Mouse (Mus musculus) liver, adult 2 months (tissue): ENCODE measurements around the gene Man1c1. TPM values are rescaled to one million over a fixed set of nuclear protein-coding genes. Genes with fewer than 3 reads are reported as not detected.

Experiments used
- DNase-seq: peaks from one replicate; pipeline ENCODE4 v3.0.0-alpha.2; 2011; ENCODE audit warnings: low read depth, low spot score; ENCODE audit errors: extremely low read depth
- H3K27ac ChIP-seq: fragments of 200-500 bp; replicated peaks from 2 replicates; pipeline ENCODE4 v1.5.1; 2012; ENCODE audit warnings: low read depth, mild to moderate bottlenecking, control low read depth, inconsistent platforms, low read length; ENCODE audit not compliant: insufficient read depth
- H3K27me3 ChIP-seq: fragments of 200-500 bp; 2 replicates; pipeline ENCODE4 v1.6.1; 2012; ENCODE audit warnings: mild to moderate bottlenecking, moderate library complexity, low read length, inconsistent platforms; ENCODE audit not compliant: control insufficient read depth, insufficient read depth
- H3K36me3 ChIP-seq: fragments of 200-500 bp; 2 replicates; pipeline ENCODE4 v1.6.1; 2012; ENCODE audit warnings: low read length, inconsistent platforms; ENCODE audit not compliant: control insufficient read depth, insufficient read depth
- H3K4me1 ChIP-seq: fragments of 200-500 bp; 2 replicates; pipeline ENCODE4 v1.6.1; 2011; ENCODE audit warnings: low read length; ENCODE audit not compliant: control insufficient read depth, insufficient read depth
- H3K4me3 ChIP-seq: fragments of 200-500 bp; 2 replicates; pipeline ENCODE4 v1.5.1; 2011; ENCODE audit warnings: low read depth, mild to moderate bottlenecking, control low read depth, low read length, moderate library complexity; ENCODE audit not compliant: insufficient read depth
- H3K79me2 ChIP-seq: fragments of 200-500 bp; 2 replicates; pipeline ENCODE4 v1.6.1; 2012; ENCODE audit warnings: inconsistent platforms, mild to moderate bottlenecking, low read length, moderate library complexity; ENCODE audit not compliant: control insufficient read depth, insufficient read depth
- H3K9ac ChIP-seq: fragments of 200-500 bp; 2 replicates; pipeline ENCODE4 v1.6.1; 2012; ENCODE audit warnings: low read depth, mild to moderate bottlenecking, control low read depth, inconsistent platforms, low read length
- CTCF ChIP-seq: fragments of 200-500 bp; IDR thresholded peaks from 2 replicates; pipeline ENCODE4 v1.5.1; 2011; ENCODE audit warnings: low read depth, low read length, control low read depth
- POLR2A ChIP-seq: fragments of 200-500 bp; IDR thresholded peaks from 2 replicates; pipeline ENCODE4 v1.6.1; 2011; ENCODE audit warnings: low read length, control low read depth; ENCODE audit not compliant: insufficient read depth; ENCODE audit errors: extremely low read depth
- WGBS: fragments of 180-500 bp; shearing (Covaris S2); methylation state at CpG from one replicate; pipeline ENCODE4 v1.1.7; 2018; 5-methylcytosine and 5-hydroxymethylcytosine counted together
- polyA plus RNA-seq: library from polyadenylated mRNA; depleted of rRNA; stranded (reverse); fragments of >200 nt; gene quantifications from 2 replicates; pipeline ENCODE4 v1.2.3, GENCODE M21; 2012
- total RNA-seq: library from RNA; depleted of rRNA; stranded (reverse); fragments of >200 nt; gene quantifications from 2 replicates; pipeline ENCODE4 v1.2.3, GENCODE M21; 2014

The Man1c1 gene
- total and polyA plus RNA-seq, 2 experiments: 1.1 TPM

DNA sequence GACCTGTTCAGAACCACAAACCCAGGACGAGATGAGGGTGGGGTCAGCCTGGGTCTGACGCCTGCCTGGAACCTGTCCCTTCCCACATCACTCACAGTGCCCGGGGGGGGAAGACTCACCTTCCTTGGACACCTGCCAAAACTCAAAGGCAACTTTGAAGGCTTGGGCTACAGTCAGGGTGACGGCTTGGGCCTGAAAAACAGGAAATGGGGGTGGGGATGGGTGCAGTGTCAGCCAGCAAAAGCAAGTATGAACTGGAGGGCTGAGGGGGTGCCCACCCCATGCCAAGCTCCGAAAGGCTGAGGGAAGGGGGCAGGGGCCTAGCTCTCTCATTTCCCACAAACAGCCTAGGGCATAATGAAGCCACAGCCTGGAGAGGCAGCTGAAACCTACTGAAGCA lies 46.2 kb upstream of the Man1c1 start:
- no peak for DNase-seq
- WGBS: 55% methylated on average over 5 of the region's 5 CpGs
- TF ChIP-seq CTCF: no peak
- TF ChIP-seq POLR2A: no peak
- no peak overlapping the region for H3K4me3 ChIP-seq
- peaks cover 7% of the 10 kb centered on the region; the same call in 1 of the 2 replicates for H3K36me3 ChIP-seq
- H3K9ac ChIP-seq: no peak overlapping the region
- H3K27me3 ChIP-seq: no peaks in the 10 kb centered on the region
- peaks cover under 1% of the 10 kb centered on the region; the same call in 1 of the 2 replicates for H3K4me1 ChIP-seq
- H3K79me2 ChIP-seq: no peaks in the 10 kb centered on the region
- H3K27ac ChIP-seq: no peak overlapping the region

GRCm38 (mm10) chr4:134749301-134750030 lies 45.4 kb upstream of the Man1c1 start:
- WGBS: 58% methylated on average over 21 of the region's 21 CpGs
- Histone ChIP-seq H3K4me1 (peaks cover 7% of the 10 kb centered on the region), H3K4me3 (no peak overlapping the region), H3K79me2 (no peaks in the 10 kb centered on the region), H3K27me3 (no peaks in the 10 kb centered on the region), H3K27ac (no peak overlapping the region), H3K9ac (no peak overlapping the region), H3K36me3 (peaks cover 7% of the 10 kb centered on the region; the same call in 1 of the 2 replicates)
- peak; percentile 61 for DNase-seq
- TF ChIP-seq CTCF: peak; percentile 77
- TF ChIP-seq POLR2A: no peak

DNA sequence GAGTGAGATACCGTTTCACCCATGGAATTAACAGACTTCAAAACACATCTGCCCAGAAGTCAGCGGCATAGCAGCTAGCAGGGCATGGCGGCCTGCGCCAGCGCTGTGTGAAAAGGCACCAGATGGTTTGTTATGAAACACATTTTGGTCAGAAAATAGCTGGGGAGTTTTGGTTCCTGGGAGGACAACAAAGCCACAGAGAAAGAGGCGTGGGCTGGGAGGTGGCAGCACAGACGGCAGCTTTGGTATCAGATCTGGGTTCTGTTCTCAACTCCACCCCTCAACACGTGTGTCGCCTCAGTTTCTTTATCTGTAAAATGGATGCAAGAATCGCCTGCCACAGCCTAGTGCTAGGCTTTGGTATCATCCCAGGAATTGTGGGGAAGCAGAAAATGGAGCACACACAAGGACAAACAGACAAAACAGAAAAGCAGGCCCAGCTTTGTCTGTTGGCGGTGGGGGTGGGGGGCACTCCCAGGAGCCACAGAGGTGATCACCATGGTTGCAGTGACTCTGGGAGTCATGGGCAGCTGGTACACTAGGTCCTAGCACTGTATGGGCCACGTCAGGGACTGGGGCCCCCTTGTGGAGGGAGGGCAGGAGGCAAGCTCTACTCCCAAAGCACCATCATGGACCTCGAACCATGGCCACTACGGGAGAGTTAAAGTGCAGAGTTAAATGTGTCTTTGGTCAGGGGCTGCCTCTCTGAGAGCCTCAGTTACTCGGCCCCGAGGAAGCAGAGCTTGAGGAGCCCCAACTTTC lies 42.0 kb upstream of the Man1c1 start:
- 91% methylated on average over 16 of the region's 16 CpGs for WGBS
- Histone ChIP-seq H3K4me1 (peaks cover 11% of the 10 kb centered on the region), H3K79me2 (no peaks in the 10 kb centered on the region), H3K9ac (no peak overlapping the region), H3K27me3 (no peaks in the 10 kb centered on the region), H3K27ac (no peak overlapping the region), H3K4me3 (no peak overlapping the region), H3K36me3 (peaks cover 11% of the 10 kb centered on the region; the same call in 1 of the 2 replicates)
- no peak for DNase-seq
- TF ChIP-seq CTCF (peak; percentile 56), POLR2A (no peak)

- no peak overlapping the region for H3K27ac ChIP-seq
- no peak for TF ChIP-seq POLR2A
- no peak for TF ChIP-seq CTCF
- DNase-seq: no peak
- H3K9ac ChIP-seq: no peak overlapping the region
- H3K4me3 ChIP-seq: no peak overlapping the region
- no peaks in the 10 kb centered on the region for H3K79me2 ChIP-seq
- H3K4me1 ChIP-seq: peaks cover 11% of the 10 kb centered on the region
- WGBS: 79% methylated on average over 16 of the region's 16 CpGs
- H3K36me3 ChIP-seq: peaks cover 11% of the 10 kb centered on the region; the same call in 1 of the 2 replicates
- H3K27me3 ChIP-seq: no peaks in the 10 kb centered on the region
These were observed 40.0 kb upstream of the Man1c1 start for GRCm38 (mm10) chr4:134743881-134744633.

DNA sequence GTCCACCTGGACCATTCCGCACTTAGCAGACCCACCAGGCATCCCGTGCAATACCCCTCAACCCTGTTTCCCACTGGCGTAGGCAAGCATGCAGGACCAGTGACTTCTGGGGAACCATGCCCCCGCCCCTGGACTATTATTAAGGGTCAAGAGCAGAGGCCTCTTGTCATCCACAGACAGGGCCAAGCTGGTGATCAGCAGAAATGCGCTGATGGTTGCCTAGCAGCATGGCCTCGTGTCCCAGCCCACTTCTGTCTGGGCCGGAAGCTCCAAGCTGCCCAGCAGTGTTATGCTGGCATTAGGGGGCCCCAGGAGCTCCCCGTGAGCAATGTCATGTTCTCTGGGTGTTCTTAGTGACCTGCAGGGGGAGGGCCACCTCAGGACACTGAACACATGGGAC lies 37.9 kb upstream of the Man1c1 start:
- H3K27me3 ChIP-seq: no peaks in the 10 kb centered on the region
- H3K27ac ChIP-seq: no peak overlapping the region
- H3K4me1 ChIP-seq: peaks cover 11% of the 10 kb centered on the region
- no peak overlapping the region for H3K4me3 ChIP-seq
- no peak overlapping the region for H3K9ac ChIP-seq
- 88% methylated on average over 8 of the region's 8 CpGs for WGBS
- TF ChIP-seq CTCF (no peak), POLR2A (no peak)
- peaks cover 4% of the 10 kb centered on the region; the same call in 1 of the 2 replicates for H3K36me3 ChIP-seq
- DNase-seq: no peak
- no peaks in the 10 kb centered on the region for H3K79me2 ChIP-seq
